Mouse (Mus musculus) adipose tissue, adult 10 weeks (tissue): ENCODE results near the gene Ermap. TPM values are rescaled to one million over a fixed set of nuclear protein-coding genes. Genes with fewer than 3 reads are reported as not detected.

Source experiments
- polyA plus RNA-seq: library from polyadenylated mRNA; stranded (reverse); fragments of 350-450 nt; fragmentation: Illumina TruSeq; extraction: RNeasy Lipid Tissue Mini Kit (QIAGEN cat#74804); gene quantifications from one replicate; pipeline ENCODE4 v1.2.3, GENCODE M21; 2014; ENCODE audit warnings: low read depth, low replicate concordance

Ermap gene
- 0.47 TPM for polyA plus RNA-seq

GRCm38 (mm10) chr4:119189864-119190263, at the start of gene Ermap:
Gene Ermap, minus strand, starts transcription at chr4:119190011.

GRCm38 (mm10) chr4:119232410-119233255, 42.8 kb upstream of the Ermap start, which contains the start of the genes AU022252 and P3h1:
Gene AU022252, minus strand, starts transcription at chr4:119232712.
Gene P3h1, plus strand, starts transcription at chr4:119232915.

GRCm38 (mm10) chr4:119218169-119218568, 28.4 kb upstream of the Ermap start, which contains the start of gene Tmem269:
Gene Tmem269, minus strand, starts transcription at chr4:119218217.

GRCm38 (mm10) chr4:119194909-119195581, 5.2 kb upstream of the Ermap start, which contains the start of gene Svbp:
Gene Svbp, plus strand, starts transcription at chr4:119195306.

GRCm38 (mm10) chr4:119173851-119174453, 15.9 kb downstream of the Ermap start, which contains the start of gene Zfp691:
Gene Zfp691, minus strand, starts transcription at chr4:119174195.

Other genes with a start within 250 kb of the Ermap start
- 0.21 TPM for gene Lao1, start 228.4 kb downstream of the Ermap start, polyA plus RNA-seq
- 15.8 TPM for gene Slc2a1, start 81.3 kb downstream of the Ermap start, polyA plus RNA-seq
- 4.2 TPM for gene Zfp691, start 15.8 kb downstream of the Ermap start, polyA plus RNA-seq
- gene Svbp, start 5.3 kb upstream of the Ermap start, polyA plus RNA-seq, result 29.4 TPM
- gene Tmem269, start 28.2 kb upstream of the Ermap start, polyA plus RNA-seq, result 2.3 TPM
- gene AU022252, start 42.7 kb upstream of the Ermap start, polyA plus RNA-seq, result 10.2 TPM
- 14.7 TPM for gene P3h1, start 42.9 kb upstream of the Ermap start, polyA plus RNA-seq
- gene Cldn19, start 65.4 kb upstream of the Ermap start, polyA plus RNA-seq, result 0.07 TPM
- gene Ybx1, start 104.6 kb upstream of the Ermap start, polyA plus RNA-seq, result 397 TPM
- gene Ppih, start 130.5 kb upstream of the Ermap start, polyA plus RNA-seq, result 20.0 TPM
- gene Ccdc30, start 225.5 kb upstream of the Ermap start, polyA plus RNA-seq, result 16.1 TPM
- gene Ppcs, start 232.4 kb upstream of the Ermap start, polyA plus RNA-seq, result 15.9 TPM
- gene Zmynd12, start 232.8 kb upstream of the Ermap start, polyA plus RNA-seq, result 2.6 TPM